Mouse (Mus musculus) inflammation-experienced regulatory T-cells (primary cell): ENCODE measurements around the gene Hnrnpr. TPM values are rescaled to one million over a fixed set of nuclear protein-coding genes. Genes with fewer than 3 reads are reported as not detected.

Experiments used
- polyA plus RNA-seq, 2 experiments: library from polyadenylated mRNA; unstranded; fragments of 100-300 nt; shearing (Covaris generic); gene quantifications; one replicate each; pipeline ENCODE4 v1.2.1; 2017

Hnrnpr gene
- 100 to 1,000 TPM; 104 to 108 TPM for polyA plus RNA-seq

DNA sequence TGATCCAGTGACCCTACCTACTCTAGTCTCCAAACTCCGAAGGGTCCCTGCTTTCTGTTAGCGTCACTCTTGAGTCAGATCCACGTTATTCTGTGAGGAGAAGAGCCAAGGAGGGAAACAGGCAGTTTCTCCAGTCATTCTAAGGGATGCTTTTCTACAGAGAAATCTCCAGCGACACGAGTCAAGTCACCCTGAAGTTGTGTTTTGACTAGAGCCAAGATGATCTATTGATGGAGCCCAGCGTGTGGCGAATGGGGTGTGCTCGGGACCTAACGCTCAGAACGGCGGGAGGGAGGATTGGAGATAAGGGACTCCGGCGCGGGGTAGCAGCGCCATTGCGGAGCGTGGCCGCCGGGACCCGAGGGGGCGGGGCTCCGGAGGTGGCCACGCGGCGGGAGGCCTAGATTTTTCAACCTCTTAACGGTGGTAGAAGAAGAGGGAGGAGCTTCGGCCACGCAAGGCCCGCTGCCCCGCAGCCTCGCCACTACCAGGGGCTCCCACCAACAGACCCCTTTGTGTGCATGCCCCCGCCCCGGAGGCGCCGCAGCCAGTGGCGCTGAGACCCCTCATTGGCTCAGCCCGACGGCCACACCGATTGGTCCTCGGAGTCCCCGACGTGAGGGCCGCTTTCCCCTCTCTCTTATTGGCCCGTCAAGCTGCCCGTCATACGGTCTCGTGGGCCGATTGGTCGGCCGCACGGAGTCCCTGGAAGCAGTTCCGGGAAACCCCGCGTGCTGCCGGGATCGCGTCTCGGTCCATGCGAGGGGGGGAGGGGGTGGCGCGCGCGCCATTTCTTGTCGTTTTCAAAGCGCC is at the start of gene Hnrnpr:
Gene Hnrnpr, plus strand, starts transcription at position 714 of the 813 bp plus-strand sequence.

GRCm38 (mm10) chr4:136284455-136284854 is 26.3 kb upstream of the Hnrnpr start, which contains the start of gene Zfp46:
Zfp46 (plus strand) TSS chr4:136284683.

Other genes with a start within 250 kb of the Hnrnpr start
- 100 to 1,000 TPM; 145 to 201 TPM for gene Id3, start 167.4 kb upstream of the Hnrnpr start, polyA plus RNA-seq
- 10 to 100 TPM; 13.7 to 15.3 TPM for gene E2f2, start 138.5 kb upstream of the Hnrnpr start, polyA plus RNA-seq
- 1 to 10 TPM in 1 of 2 experiments, under 1 TPM in 1; 0.41 to 1.1 TPM for gene Asap3, start 104.6 kb upstream of the Hnrnpr start, polyA plus RNA-seq
- under 1 TPM; 0.37 to 0.62 TPM for gene Tcea3, start 63.2 kb upstream of the Hnrnpr start, polyA plus RNA-seq
- 10 to 100 TPM; 14.3 to 15.2 TPM for gene Zfp46, start 26.3 kb upstream of the Hnrnpr start, polyA plus RNA-seq
- gene Htr1d, start 112.6 kb downstream of the Hnrnpr start, polyA plus RNA-seq, result 1 to 10 TPM in 1 of 2 experiments, under 1 TPM in 1; 0.58 to 1.9 TPM
- under 1 TPM in 1 of 2 experiments, not detected in 1; 0.45 TPM for gene 6030445D17Rik, start 151.3 kb downstream of the Hnrnpr start, polyA plus RNA-seq
- 1 to 10 TPM; 4.4 to 8.5 TPM for gene Luzp1, start 158.8 kb downstream of the Hnrnpr start, polyA plus RNA-seq